Mouse (Mus musculus) kidney, embryonic 14.5 days (tissue): ENCODE measurements around the gene Vipas39. TPM values are rescaled to one million over a fixed set of nuclear protein-coding genes. Genes with fewer than 3 reads are reported as not detected.

Experiments
- ATAC-seq: fragments of 200-750 bp; cut with Nextera tagmentation; 2 replicates; pipeline ENCODE4 v1.8.0; 2017; ENCODE audit warnings: moderate number of reproducible peaks, mild to moderate bottlenecking, moderate TSS enrichment, moderate library complexity; ENCODE audit not compliant: low FRiP score, low TSS enrichment
- H3K27ac ChIP-seq: fragments of 300-500 bp; sonication (generic); 2 replicates; pipeline ENCODE4 v1.5.1; 2014; ENCODE audit warnings: low read depth, mild to moderate bottlenecking, low read length, moderate library complexity, mixed read lengths
- H3K27me3 ChIP-seq: fragments of 300-500 bp; sonication (generic); 2 replicates; pipeline ENCODE4 v1.6.1; 2014; ENCODE audit warnings: mild to moderate bottlenecking, low read length; ENCODE audit not compliant: control insufficient read depth, insufficient read depth
- H3K36me3 ChIP-seq: fragments of 300-500 bp; sonication (generic); 2 replicates; pipeline ENCODE4 v1.6.1; 2014; ENCODE audit warnings: low read length, mixed read lengths; ENCODE audit not compliant: control insufficient read depth, insufficient read depth
- H3K4me1 ChIP-seq: fragments of 300-500 bp; sonication (generic); 2 replicates; pipeline ENCODE4 v1.6.1; 2014; ENCODE audit warnings: low read length, mixed read lengths; ENCODE audit not compliant: control insufficient read depth, insufficient read depth
- H3K4me2 ChIP-seq: fragments of 300-500 bp; sonication (generic); replicated peaks from 2 replicates; pipeline ENCODE4 v1.6.1; 2014; ENCODE audit warnings: low read depth, mild to moderate bottlenecking, low read length
- H3K4me3 ChIP-seq: fragments of 300-500 bp; sonication (generic); 2 replicates; pipeline ENCODE4 v1.5.1; 2014; ENCODE audit warnings: mild to moderate bottlenecking, low read length
- H3K9ac ChIP-seq: fragments of 300-500 bp; sonication (generic); 2 replicates; pipeline ENCODE4 v1.6.1; 2014; ENCODE audit warnings: low read depth, mild to moderate bottlenecking, low read length, moderate library complexity
- H3K9me3 ChIP-seq: fragments of 300-500 bp; sonication (generic); 2 replicates; pipeline ENCODE4 v1.6.1; 2016; ENCODE audit warnings: low read length; ENCODE audit not compliant: control insufficient read depth
- WGBS: fragments of 180-500 bp; shearing (Covaris S2); extraction: QIAGEN DNeasy Blood & Tissue Kit; methylation state at CpG from one replicate; pipeline ENCODE4 v1.1.7; 2014; 5-methylcytosine and 5-hydroxymethylcytosine counted together
- polyA plus RNA-seq: library from polyadenylated mRNA; unstranded; fragments of >200 nt; fragmentation: Nextera tagmentation; extraction: Ambion mirVana; gene quantifications from 2 replicates; pipeline ENCODE4 v1.2.1, GENCODE M21; 2014

Vipas39 gene
- polyA plus RNA-seq, 1 experiment from 2014 or later = 50.7 TPM

DNA sequence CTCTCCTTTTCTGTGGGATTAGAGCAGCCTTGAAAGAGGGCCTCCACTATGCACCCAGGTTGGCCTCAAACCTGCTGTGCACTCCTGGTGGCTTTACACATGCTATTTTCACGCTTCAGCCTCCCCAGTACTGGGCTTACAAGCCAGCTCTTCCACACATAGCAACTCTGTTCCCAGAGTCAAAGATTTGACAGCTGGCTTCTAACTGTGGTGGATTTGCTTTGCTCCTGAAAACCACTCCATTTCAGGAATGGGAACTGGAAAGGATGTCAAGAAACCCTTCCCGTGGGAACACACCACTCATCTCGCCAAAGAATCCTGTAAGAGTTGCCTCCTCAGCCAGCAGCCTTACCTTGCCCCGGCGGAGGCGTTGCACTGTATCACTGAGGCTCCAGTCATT, 12.2 kb downstream of the Vipas39 start:
- H3K9ac ChIP-seq = no peak overlapping the region
- no peak overlapping the region for H3K27ac ChIP-seq
- no peaks in the 10 kb centered on the region for H3K9me3 ChIP-seq
- 94% methylated on average over 6 of the region's 6 CpGs for WGBS
- no peak for ATAC-seq
- H3K27me3 ChIP-seq = no peaks in the 10 kb centered on the region
- no peaks in the 10 kb centered on the region for H3K4me1 ChIP-seq
- H3K4me2 ChIP-seq = no peak overlapping the region
- H3K4me3 ChIP-seq = no peak overlapping the region
- H3K36me3 ChIP-seq = peaks cover 83% of the 10 kb centered on the region

DNA sequence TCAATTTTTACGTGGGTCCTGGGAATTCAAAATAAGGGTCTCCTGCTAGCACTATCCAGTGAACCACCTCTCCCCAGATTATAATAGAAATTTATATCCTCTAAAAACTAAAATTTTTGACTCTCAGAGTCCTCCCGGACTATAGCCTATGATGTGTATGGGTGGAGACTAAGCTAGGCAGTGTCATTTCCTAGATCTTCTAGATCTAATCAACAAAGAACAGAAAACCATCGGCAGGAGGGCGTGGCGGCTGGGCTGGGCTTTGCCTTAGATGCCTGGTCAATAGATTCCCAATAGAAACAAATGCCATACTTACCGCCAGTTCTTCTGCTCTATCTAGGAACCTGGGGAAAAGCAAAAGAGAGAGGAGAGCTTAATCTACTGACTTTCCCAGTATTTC, 15.9 kb downstream of the Vipas39 start:
- Histone ChIP-seq H3K4me1 (no peaks in the 10 kb centered on the region), H3K9ac (no peak overlapping the region), H3K27me3 (no peaks in the 10 kb centered on the region), H3K4me3 (no peak overlapping the region), H3K27ac (no peak overlapping the region), H3K36me3 (peaks cover 75% of the 10 kb centered on the region), H3K4me2 (no peak overlapping the region), H3K9me3 (no peaks in the 10 kb centered on the region)
- ATAC-seq = no peak
- WGBS = 93% methylated on average over 6 of the region's 6 CpGs

DNA sequence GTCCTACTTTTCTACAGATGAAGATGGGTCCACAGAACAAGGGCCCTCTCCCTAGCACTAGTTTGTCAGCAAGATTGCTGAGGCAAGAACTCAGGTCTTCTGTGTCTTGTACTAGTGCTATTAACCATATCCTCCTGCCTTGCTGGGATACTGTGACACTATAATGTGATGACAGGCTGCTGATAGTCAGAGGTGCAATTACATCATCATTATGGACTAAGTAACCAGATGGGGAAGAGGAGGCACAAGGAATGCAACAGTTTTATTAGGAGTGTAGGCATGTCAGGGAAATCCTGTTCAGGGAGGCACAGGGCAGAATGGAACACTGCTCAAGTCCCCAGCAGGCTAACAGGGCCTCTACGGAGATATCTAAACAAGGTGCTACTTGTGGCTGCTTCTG, 27.4 kb downstream of the Vipas39 start, which contains the start of gene Noxred1:
TSS of gene Noxred1 (minus strand) at position 101 of the 400 bp plus-strand sequence.
- no peak within 1 kb of the TSS for H3K27ac ChIP-seq
- no peak within 1 kb of the TSS for H3K9ac ChIP-seq
- H3K36me3 ChIP-seq = peaks cover 49% of the 10 kb centered on the region
- no peaks in the 10 kb centered on the region for H3K4me1 ChIP-seq
- no peak within 1 kb of the TSS for H3K4me2 ChIP-seq
- H3K9me3 ChIP-seq = no peaks in the 10 kb centered on the region
- no peak for ATAC-seq
- H3K4me3 ChIP-seq = no peak within 1 kb of the TSS
- 91% methylated on average over 1 of the region's 1 CpGs for WGBS
- no peaks in the 10 kb centered on the region for H3K27me3 ChIP-seq

DNA sequence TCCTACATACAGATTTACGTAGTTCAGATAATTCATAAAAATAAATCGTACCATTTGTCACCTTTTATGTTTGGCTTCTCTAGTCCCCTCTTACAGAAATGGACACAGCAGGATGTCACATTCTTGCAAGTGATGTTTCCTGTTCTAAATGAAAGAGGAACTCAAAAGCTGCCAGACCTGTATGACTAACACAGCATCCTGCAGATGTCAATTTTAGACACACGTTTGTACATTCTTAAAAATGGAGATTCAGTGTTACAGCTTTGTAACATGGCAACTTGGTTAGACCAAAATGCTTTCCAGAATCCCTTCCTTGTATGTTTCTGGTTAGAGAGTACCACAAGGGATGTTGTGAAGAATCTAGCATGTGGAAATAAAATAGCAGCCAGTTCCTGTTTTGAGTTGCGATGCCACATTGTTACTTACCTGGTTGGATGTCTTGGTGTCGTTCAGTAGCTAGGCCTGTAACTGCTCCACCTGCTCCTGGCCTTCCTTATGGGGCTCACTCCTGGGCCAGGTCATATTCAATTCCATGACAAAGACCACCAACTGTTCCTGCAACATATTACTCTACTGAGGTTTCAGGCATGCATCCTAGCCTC, 29.1 kb downstream of the Vipas39 start:
- WGBS = 85% methylated on average over 5 of the region's 5 CpGs

DNA sequence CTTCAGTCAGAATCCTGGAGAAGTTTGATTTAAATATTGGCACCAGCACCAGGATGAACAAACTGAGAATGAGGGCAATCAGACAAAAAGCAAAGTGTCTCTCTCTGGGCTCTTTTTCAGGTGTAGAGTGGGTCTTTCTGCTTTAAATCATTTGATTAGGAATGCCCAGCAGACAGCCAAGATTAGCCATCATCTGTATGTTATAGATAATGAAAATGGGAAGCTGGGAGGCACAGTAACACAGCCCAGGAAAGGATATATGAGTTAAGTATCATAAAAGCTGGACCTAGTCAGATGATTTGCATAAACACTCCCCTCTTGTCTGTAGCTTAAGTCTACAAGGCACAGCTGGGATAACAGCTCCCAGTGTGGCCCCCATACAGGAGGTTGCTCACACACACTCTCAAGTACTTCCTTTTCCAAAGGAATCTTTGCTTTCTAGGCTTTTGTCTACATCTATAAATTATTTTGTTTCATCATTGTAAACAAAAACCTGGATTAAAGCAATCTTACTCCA, 35.6 kb downstream of the Vipas39 start:
- Histone ChIP-seq H3K4me1 (no peaks in the 10 kb centered on the region), H3K36me3 (no peaks in the 10 kb centered on the region), H3K9me3 (no peaks in the 10 kb centered on the region), H3K4me3 (no peak overlapping the region), H3K27ac (no peak overlapping the region), H3K4me2 (no peak overlapping the region), H3K27me3 (no peaks in the 10 kb centered on the region), H3K9ac (no peak overlapping the region)
- no peak for ATAC-seq

More for the DNA sequence above, 29.1 kb downstream of the Vipas39 start:
- no peaks in the 10 kb centered on the region for H3K4me1 ChIP-seq
- no peaks in the 10 kb centered on the region for H3K9me3 ChIP-seq
- ATAC-seq = no peak
- H3K36me3 ChIP-seq = peaks cover 36% of the 10 kb centered on the region
- H3K27ac ChIP-seq = no peak overlapping the region
- no peaks in the 10 kb centered on the region for H3K27me3 ChIP-seq
- no peak overlapping the region for H3K4me2 ChIP-seq
- H3K9ac ChIP-seq = no peak overlapping the region
- no peak overlapping the region for H3K4me3 ChIP-seq

DNA sequence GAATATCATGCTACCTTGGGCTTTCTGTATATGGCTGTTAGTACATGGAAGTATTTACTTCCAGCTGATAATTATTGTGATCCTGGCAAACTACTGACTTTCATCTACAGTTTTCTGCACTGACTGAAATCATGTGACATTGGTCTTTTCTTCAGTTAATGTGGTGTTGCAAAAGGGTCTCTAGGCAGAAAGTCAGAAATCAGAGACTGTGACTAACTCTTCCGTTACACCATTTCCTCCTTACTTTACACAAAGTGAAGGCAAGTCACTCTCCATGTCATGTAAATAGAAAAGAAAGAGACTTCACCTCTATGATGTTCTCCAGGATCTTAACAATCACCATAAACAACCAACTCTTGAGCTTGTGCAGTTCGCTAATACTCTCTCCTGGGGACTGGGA, 36.4 kb downstream of the Vipas39 start:
- Histone ChIP-seq H3K4me3 (no peak overlapping the region), H3K27me3 (no peaks in the 10 kb centered on the region), H3K9ac (no peak overlapping the region), H3K4me2 (no peak overlapping the region), H3K9me3 (no peaks in the 10 kb centered on the region), H3K36me3 (no peaks in the 10 kb centered on the region), H3K27ac (no peak overlapping the region), H3K4me1 (no peaks in the 10 kb centered on the region)
- ATAC-seq = no peak
- WGBS = 95% methylated on average over 2 of the region's 2 CpGs

DNA sequence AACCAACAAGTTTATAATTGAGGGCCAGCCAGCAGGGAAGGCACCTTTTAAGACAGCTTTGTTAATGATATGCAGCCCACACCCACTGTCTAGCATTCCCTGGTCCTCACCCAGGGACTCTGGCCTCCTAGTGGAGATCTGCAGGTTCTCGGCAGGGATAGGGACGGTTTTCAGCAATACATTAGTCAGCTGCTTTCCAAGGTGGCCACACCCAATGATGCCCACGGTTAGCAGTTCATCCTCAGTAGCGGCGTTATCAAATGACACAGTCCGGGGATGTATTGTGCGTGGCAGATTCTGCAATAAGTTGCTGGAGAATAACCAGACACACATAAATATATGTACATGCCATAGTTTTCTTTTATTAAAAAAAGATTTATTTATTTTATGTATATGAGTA, 39.3 kb downstream of the Vipas39 start:
- H3K4me1 ChIP-seq = no peaks in the 10 kb centered on the region
- no peaks in the 10 kb centered on the region for H3K9me3 ChIP-seq
- H3K27me3 ChIP-seq = no peaks in the 10 kb centered on the region
- no peak overlapping the region for H3K4me2 ChIP-seq
- WGBS = 79% methylated on average over 7 of the region's 7 CpGs
- no peak for ATAC-seq
- H3K4me3 ChIP-seq = no peak overlapping the region
- no peak overlapping the region for H3K9ac ChIP-seq
- H3K27ac ChIP-seq = no peak overlapping the region
- no peaks in the 10 kb centered on the region for H3K36me3 ChIP-seq

DNA sequence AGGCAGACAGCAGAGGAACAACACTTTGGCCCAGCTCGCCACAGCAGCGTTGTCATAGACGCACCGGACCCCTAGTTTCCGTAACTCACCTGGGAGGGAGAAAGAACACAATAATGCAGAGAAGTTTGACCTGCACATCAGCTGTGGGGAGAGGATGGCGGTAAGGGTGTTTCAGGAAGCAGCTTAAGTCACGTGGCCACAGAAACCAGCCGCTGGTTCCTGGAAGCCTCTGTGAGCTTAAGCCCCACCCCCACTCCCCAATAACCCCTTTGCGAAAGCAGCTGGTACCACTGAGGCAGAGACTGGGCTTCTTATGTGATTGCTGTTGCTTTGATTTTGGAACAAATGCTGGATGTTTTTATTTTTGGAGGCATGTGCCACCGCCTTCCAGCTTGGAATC, 41.1 kb downstream of the Vipas39 start:
- H3K9ac ChIP-seq = no peak overlapping the region
- H3K36me3 ChIP-seq = no peaks in the 10 kb centered on the region
- no peaks in the 10 kb centered on the region for H3K27me3 ChIP-seq
- no peaks in the 10 kb centered on the region for H3K4me1 ChIP-seq
- ATAC-seq = no peak
- no peak overlapping the region; the same call in 1 of the 2 replicates for H3K4me2 ChIP-seq
- H3K9me3 ChIP-seq = no peaks in the 10 kb centered on the region
- WGBS = 81% methylated on average over 10 of the region's 10 CpGs
- no peak overlapping the region for H3K27ac ChIP-seq
- H3K4me3 ChIP-seq = no peak overlapping the region

DNA sequence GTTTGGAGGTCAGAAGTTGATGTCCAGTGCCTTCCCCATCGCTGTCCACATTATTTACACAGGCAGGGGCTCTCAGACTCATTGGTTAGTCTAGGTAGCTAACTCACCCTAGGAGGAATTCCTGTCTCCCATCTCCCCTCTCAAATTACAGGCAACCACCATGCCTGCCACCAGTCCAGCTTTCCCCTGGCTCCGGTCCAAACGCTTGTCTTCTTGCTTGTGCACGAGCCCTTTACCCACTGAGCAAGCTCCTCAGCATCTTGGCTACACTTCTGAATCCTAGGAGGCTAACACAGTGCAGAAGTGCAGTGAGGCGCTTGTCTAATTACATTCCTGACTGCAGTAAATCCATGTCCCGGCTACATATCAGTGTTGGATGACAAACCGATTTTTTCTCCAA, 46.7 kb downstream of the Vipas39 start:
- Histone ChIP-seq H3K36me3 (no peaks in the 10 kb centered on the region), H3K4me2 (no peak overlapping the region), H3K27me3 (no peaks in the 10 kb centered on the region), H3K4me3 (no peak overlapping the region), H3K27ac (no peak overlapping the region), H3K4me1 (no peaks in the 10 kb centered on the region), H3K9me3 (no peaks in the 10 kb centered on the region), H3K9ac (no peak overlapping the region)
- WGBS = 56% methylated on average over 7 of the region's 7 CpGs
- ATAC-seq = no peak
